Mouse (Mus musculus): ENCODE measurements around the gene Myh2.

GRCm38 (mm10) chr11:67228731-67229130 lies 57.9 kb downstream of the Myh2 start:
- TF ChIP-seq FLI1 (IDR thresholded peaks at IDR 0.05; ENCODE audit: low read length) (no peak), GATA1 (IDR thresholded peaks at IDR 0.05; ENCODE audit: borderline replicate concordance, low read length) (no peak)

Data from megakaryocyte, embryonic 14.5 days (primary cell).